Mouse (Mus musculus) CH12.LX (cell line): ENCODE data around the gene Nudt16.

Experiments used
- CTCF ChIP-seq, 2 experiments: IDR thresholded peaks in 1 of 2; conservative IDR thresholded peaks in 1 of 2; 2 replicates each; pipeline ENCODE4 v1.5.1; 2011 to 2012; ENCODE audit warnings: low read depth in 2 of 2, low read length in 2 of 2, improper control_type of control experiment in 1 of 2, inconsistent platforms in 1 of 2, mild to moderate bottlenecking in 1 of 2, moderate library complexity in 1 of 2
- MAZ ChIP-seq: IDR thresholded peaks from 2 replicates; pipeline ENCODE4 v1.6.1; 2012; ENCODE audit warnings: low read depth, mild to moderate bottlenecking, inconsistent platforms, low read length, improper control_type of control experiment, moderate library complexity
- MYC ChIP-seq: IDR thresholded peaks from 2 replicates; pipeline ENCODE4 v1.6.1; 2011; ENCODE audit warnings: low read depth, mild to moderate bottlenecking, improper control_type of control experiment, low read length
- POLR2A ChIP-seq: IDR thresholded peaks from 2 replicates; pipeline ENCODE4 v1.6.1; 2011; ENCODE audit warnings: low read depth, mild to moderate bottlenecking, improper control_type of control experiment, low read length

DNA sequence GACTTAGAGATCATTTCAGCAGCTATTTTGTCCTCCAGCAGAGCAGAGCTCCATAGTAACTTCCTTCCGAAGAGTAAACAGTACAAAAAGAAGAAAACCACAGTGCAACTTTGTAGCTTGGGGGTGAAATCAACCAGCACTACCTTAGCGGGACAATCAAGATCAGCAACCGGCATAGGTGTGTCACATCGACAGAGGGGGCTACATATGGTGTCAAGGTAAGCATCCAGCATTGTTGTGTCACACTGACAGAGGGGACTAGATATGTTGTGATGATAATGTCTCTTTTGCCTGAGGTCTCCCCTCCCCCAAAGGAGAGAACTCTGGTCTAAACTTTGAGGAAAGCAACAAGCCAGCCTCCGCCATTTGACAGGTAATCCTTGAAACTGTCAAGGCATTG is 2.9 kb upstream of the Nudt16 start:
- TF ChIP-seq CTCF (conservative IDR thresholded peaks at IDR 0.05 in 1 of 2, IDR thresholded peaks at IDR 0.05 in 1 of 2; ENCODE audit: low read depth in 2 of 2, low read length in 2 of 2) (no peak), MYC (no peak), POLR2A (no peak), MAZ (no peak)
